Mouse (Mus musculus): ENCODE measurements around the gene Nkx6-1.

GRCm38 (mm10) chr5:101658188-101658983, 6.4 kb downstream of the Nkx6-1 start:
- TF ChIP-seq CTCF (conservative IDR thresholded peaks at IDR 0.05; ENCODE audit: insufficient read depth, insufficient read length, low read depth, low read length) = no peak
- no peak for TF ChIP-seq POLR2A (IDR thresholded peaks at IDR 0.05; ENCODE audit: low read depth, low read length)

Data from kidney, adult 2 months (tissue).